Mouse (Mus musculus) monocyte, adult 2 months (primary cell): ENCODE data around the gene Eef2k.
A peak's percentile ranks its signal among the peaks of the same experiment; 100 is the strongest.
"Not testable (repeated sequence)": the region's sequence is repeated elsewhere in the genome, so short reads cannot be mapped to it uniquely, and the experiment has no call there.

Experiments used
- DNase-seq, 2 experiments: peaks; one replicate each; pipeline ENCODE4 v3.0.0; 2022; ENCODE audit warnings: low spot score in 2 of 2, low read depth in 1 of 2

Gene Eef2k

GRCm38 (mm10) chr7:120933680-120934195 lies 91.1 kb downstream of the Eef2k start:
- no peak for DNase-seq

GRCm38 (mm10) chr7:120934716-120935115 lies 92.1 kb downstream of the Eef2k start:
- DNase-seq: peak in 1 of 2 experiments; percentile 4

GRCm38 (mm10) chr7:120936522-120936921 lies 93.9 kb downstream of the Eef2k start:
- DNase-seq: no peak

- DNase-seq: no peak
Measured at GRCm38 (mm10) chr7:120938206-120938605, 95.6 kb downstream of the Eef2k start.

- no peak for DNase-seq
Measured at GRCm38 (mm10) chr7:120940343-120940742, 97.7 kb downstream of the Eef2k start.

- no peak for DNase-seq
Measured at GRCm38 (mm10) chr7:120941214-120941613, 98.6 kb downstream of the Eef2k start.

GRCm38 (mm10) chr7:120942506-120942905 lies 99.9 kb downstream of the Eef2k start:
- no peak for DNase-seq

- no peak for DNase-seq
Measured at GRCm38 (mm10) chr7:120943936-120944509, 101.4 kb downstream of the Eef2k start.

GRCm38 (mm10) chr7:120953591-120953990 lies 111.0 kb downstream of the Eef2k start:
- DNase-seq: not testable (repeated sequence)
